Mouse (Mus musculus) stomach, postnatal 0 days (tissue): ENCODE results near the gene Ap5z1. TPM values are rescaled to one million over a fixed set of nuclear protein-coding genes. Genes with fewer than 3 reads are reported as not detected.

Experiments
- ATAC-seq: fragments of 200-750 bp; cut with Nextera tagmentation; 2 replicates; pipeline ENCODE4 v1.8.0; 2017; ENCODE audit not compliant: low FRiP score, low TSS enrichment
- DNase-seq: peaks from one replicate; pipeline ENCODE4 v3.0.0-alpha.2; 2016; ENCODE audit warnings: low spot score
- H3K27ac ChIP-seq: fragments of 300-500 bp; sonication (generic); replicated peaks from 2 replicates; pipeline ENCODE4 v1.5.1; 2014; ENCODE audit warnings: mild to moderate bottlenecking, control low read depth
- H3K27me3 ChIP-seq: fragments of 300-500 bp; sonication (generic); 2 replicates; pipeline ENCODE4 v1.6.1; 2014; ENCODE audit warnings: low read length; ENCODE audit not compliant: control insufficient read depth, insufficient read depth
- H3K36me3 ChIP-seq: fragments of 300-500 bp; sonication (generic); 2 replicates; pipeline ENCODE4 v1.6.1; 2014; ENCODE audit warnings: low read length, mixed read lengths; ENCODE audit not compliant: control insufficient read depth, insufficient read depth
- H3K4me1 ChIP-seq: fragments of 300-500 bp; sonication (generic); replicated peaks from 2 replicates; pipeline ENCODE4 v1.6.1; 2014; ENCODE audit warnings: antibody characterized with exemption; ENCODE audit not compliant: control insufficient read depth, insufficient read depth
- H3K4me2 ChIP-seq: fragments of 300-500 bp; sonication (generic); replicated peaks from 2 replicates; pipeline ENCODE4 v1.6.1; 2014; ENCODE audit warnings: low read depth, mild to moderate bottlenecking, control low read depth, moderate library complexity
- H3K4me3 ChIP-seq: fragments of 300-500 bp; sonication (generic); 2 replicates; pipeline ENCODE4 v1.5.1; 2014; ENCODE audit warnings: low read depth, low read length, control low read depth
- H3K9ac ChIP-seq: fragments of 300-500 bp; sonication (generic); 2 replicates; pipeline ENCODE4 v1.6.1; 2014; ENCODE audit warnings: mild to moderate bottlenecking, low read length, control low read depth, mixed read lengths
- H3K9me3 ChIP-seq: fragments of 300-500 bp; sonication (generic); 2 replicates; pipeline ENCODE4 v1.6.1; 2016; ENCODE audit warnings: low read length; ENCODE audit not compliant: control insufficient read depth
- CTCF ChIP-seq: IDR thresholded peaks from 2 replicates; pipeline ENCODE4 v1.5.1; 2016; ENCODE audit warnings: antibody characterized with exemption, low read depth, mild to moderate bottlenecking, moderate library complexity
- EP300 ChIP-seq: optimal IDR thresholded peaks from 2 replicates; pipeline ENCODE3; 2016; ENCODE audit warnings: antibody characterized with exemption
- WGBS: fragments of 180-500 bp; shearing (Covaris S2); extraction: QIAGEN DNeasy Blood & Tissue Kit; methylation state at CpG from one replicate; pipeline ENCODE4 v1.1.7; 2014; 5-methylcytosine and 5-hydroxymethylcytosine counted together
- polyA plus RNA-seq: library from polyadenylated mRNA; unstranded; fragments of >200 nt; fragmentation: Nextera tagmentation; extraction: Ambion mirVana; gene quantifications from 2 replicates; pipeline ENCODE4 v1.2.1, GENCODE M21; 2015

The Ap5z1 gene
- polyA plus RNA-seq, 1 experiment from 2014 or later: 4.2 TPM

DNA sequence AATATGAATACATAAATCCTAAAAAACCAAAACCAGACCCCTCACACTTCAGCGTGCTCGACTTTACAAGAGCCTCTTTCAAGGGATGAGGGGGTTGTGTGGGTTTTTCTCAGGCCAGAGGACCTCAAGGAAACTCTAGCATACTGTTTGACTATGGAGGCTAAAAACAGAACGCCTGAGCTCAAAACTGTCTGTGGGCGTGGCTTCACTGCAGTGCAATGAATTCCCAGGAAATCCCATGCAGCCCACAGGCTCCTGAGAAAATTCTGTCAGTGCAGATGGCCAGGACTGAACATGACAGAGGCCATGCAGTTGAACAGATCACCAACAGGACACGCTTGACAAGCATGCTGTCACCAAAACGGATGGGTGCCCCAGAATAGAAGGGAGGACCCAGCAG, 55.2 kb downstream of the Ap5z1 start:
- Histone ChIP-seq H3K4me3 (no peak overlapping the region), H3K27me3 (no peaks in the 10 kb centered on the region), H3K4me1 (no peaks in the 10 kb centered on the region), H3K9ac (no peak overlapping the region), H3K9me3 (no peaks in the 10 kb centered on the region), H3K4me2 (no peak overlapping the region), H3K27ac (no peak overlapping the region), H3K36me3 (no peaks in the 10 kb centered on the region)
- DNase-seq (no peak), ATAC-seq (no peak)
- 42% methylated on average over 6 of the region's 6 CpGs for WGBS
- TF ChIP-seq CTCF (no peak), EP300 (no peak)

- Histone ChIP-seq H3K4me3 (no peak overlapping the region), H3K9ac (no peak overlapping the region), H3K36me3 (no peaks in the 10 kb centered on the region), H3K27ac (no peak overlapping the region), H3K4me2 (no peak overlapping the region), H3K9me3 (no peaks in the 10 kb centered on the region), H3K27me3 (no peaks in the 10 kb centered on the region), H3K4me1 (no peaks in the 10 kb centered on the region)
- DNase-seq (no peak), ATAC-seq (no peak)
- TF ChIP-seq CTCF (no peak), EP300 (no peak)
- WGBS: 57% methylated on average over 4 of the region's 4 CpGs
These were observed 56.6 kb downstream of the Ap5z1 start for GRCm38 (mm10) chr5:142520360-142520759.

DNA sequence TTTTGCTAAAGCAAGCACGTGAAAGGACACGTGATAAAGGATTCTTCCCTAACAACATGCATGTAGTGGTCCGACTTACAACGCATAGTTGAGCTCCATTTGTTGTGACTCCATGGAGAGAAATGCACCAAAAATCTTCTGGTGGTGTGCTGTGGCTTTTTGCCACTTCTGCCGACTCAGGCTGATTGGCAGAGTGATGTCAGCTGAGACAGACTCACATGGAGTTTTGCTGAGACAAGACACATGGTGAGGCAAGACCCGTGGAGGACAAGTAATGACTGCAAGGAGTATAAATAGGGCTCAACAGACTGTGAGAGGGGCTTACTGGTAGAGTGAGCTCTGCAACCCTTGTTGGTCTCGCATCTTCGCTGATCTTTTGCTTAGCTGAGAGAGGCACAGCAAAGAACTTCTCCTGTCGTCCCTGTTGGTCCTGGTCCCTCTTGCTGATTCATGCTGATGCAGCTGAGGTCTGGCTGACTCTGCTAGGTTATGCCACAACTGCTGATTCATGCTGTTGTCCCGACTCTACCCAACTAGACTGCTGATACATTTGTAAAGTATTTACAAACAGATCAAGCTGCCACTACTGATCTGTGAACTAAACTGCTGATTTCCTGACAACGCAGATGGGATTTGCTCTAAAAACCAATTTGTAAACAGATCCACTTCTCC, 57.6 kb downstream of the Ap5z1 start:
- H3K4me3 ChIP-seq: no peak overlapping the region
- no peaks in the 10 kb centered on the region for H3K9me3 ChIP-seq
- H3K27me3 ChIP-seq: no peaks in the 10 kb centered on the region
- whole genome bisulfite sequencing: 76% methylated on average over 11 of the region's 11 CpGs
- H3K36me3 ChIP-seq: no peaks in the 10 kb centered on the region
- no peak overlapping the region for H3K27ac ChIP-seq
- no peak for ATAC-seq
- no peaks in the 10 kb centered on the region for H3K4me1 ChIP-seq
- H3K9ac ChIP-seq: no peak overlapping the region
- TF ChIP-seq CTCF: no peak
- TF ChIP-seq EP300: no peak
- DNase-seq: no peak
- no peak overlapping the region for H3K4me2 ChIP-seq

- no peaks in the 10 kb centered on the region for H3K4me1 ChIP-seq
- 61% methylated on average over 8 of the region's 8 CpGs for WGBS
- H3K9ac ChIP-seq: no peak overlapping the region
- DNase-seq: no peak
- no peaks in the 10 kb centered on the region for H3K9me3 ChIP-seq
- no peak for TF ChIP-seq EP300
- H3K4me2 ChIP-seq: no peak overlapping the region
- H3K36me3 ChIP-seq: no peaks in the 10 kb centered on the region
- H3K27ac ChIP-seq: no peak overlapping the region
- H3K27me3 ChIP-seq: no peaks in the 10 kb centered on the region
- no peak for ATAC-seq
- no peak overlapping the region for H3K4me3 ChIP-seq
These were observed 61.1 kb downstream of the Ap5z1 start for GRCm38 (mm10) chr5:142524711-142525464.

Other genes with a start within 250 kb of the Ap5z1 start
- gene Foxk1, start 62.4 kb upstream of the Ap5z1 start, polyA plus RNA-seq: 3.5 and 3.8 TPM in 2 replicates
- not detected in 2 replicates for gene Papolb, start 66.1 kb downstream of the Ap5z1 start, polyA plus RNA-seq
- gene Radil, start 87.2 kb downstream of the Ap5z1 start, polyA plus RNA-seq: 0.36 and 0.44 TPM in 2 replicates
- 1.2 and 1.3 TPM in 2 replicates for gene Mmd2, start 144.9 kb downstream of the Ap5z1 start, polyA plus RNA-seq
- gene Wipi2, start 163.8 kb downstream of the Ap5z1 start, polyA plus RNA-seq: 33.4 and 33.6 TPM in 2 replicates
- gene Slc29a4, start 228.6 kb downstream of the Ap5z1 start, polyA plus RNA-seq: 1.5 and 2.3 TPM in 2 replicates